Mouse (Mus musculus): ENCODE data around the gene Anks6. TPM values are rescaled to one million over a fixed set of nuclear protein-coding genes. Genes with fewer than 3 reads are reported as not detected.
"Not testable (repeated sequence)": the region's sequence is repeated elsewhere in the genome, so short reads cannot be mapped to it uniquely, and the experiment has no call there.

Gene Anks6
- polyA plus RNA-seq, 1 experiment = 0.71 TPM

DNA sequence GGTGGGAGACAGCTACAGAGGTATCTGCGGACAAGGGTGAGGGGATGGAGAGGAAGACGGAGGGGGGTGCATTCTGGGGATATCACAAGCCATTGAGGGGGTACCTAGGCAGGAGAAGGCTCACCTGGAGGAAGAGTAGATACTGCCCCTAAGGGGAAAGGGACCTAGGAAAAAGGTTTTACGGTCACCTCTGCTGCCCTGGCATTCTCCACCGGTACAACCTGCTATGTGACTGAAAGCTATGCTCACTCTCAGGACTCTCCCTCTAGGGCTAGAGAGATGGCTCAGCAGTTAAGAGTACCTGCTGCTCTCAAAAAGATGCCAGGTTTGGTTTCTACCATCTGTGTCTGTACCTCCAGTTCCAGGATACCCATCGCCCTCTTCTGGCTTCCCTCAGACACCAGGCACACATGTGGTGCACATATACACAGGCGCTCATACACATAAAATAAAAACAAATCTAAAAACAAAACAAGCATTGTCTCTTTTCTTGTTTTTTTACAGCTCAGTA lies 1.6 kb downstream of the Anks6 start:
- TF ChIP-seq MYOG (IDR thresholded peaks at IDR 0.05; ENCODE audit: control insufficient read depth in 1 of 3, insufficient read depth in 1 of 3, insufficient read length in 2 of 3, low read depth in 2 of 3) = no peak
- no peak for TF ChIP-seq MAX (IDR thresholded peaks at IDR 0.05; ENCODE audit: low read depth)
- TF ChIP-seq POLR2A (IDR thresholded peaks at IDR 0.05; ENCODE audit: insufficient read length, low read depth) = no peak
- TF ChIP-seq CEBPB (IDR thresholded peaks at IDR 0.05; ENCODE audit: insufficient read depth, poor library complexity, severe bottlenecking) = no peak
- no peak for TF ChIP-seq MYOD1 (IDR thresholded peaks at IDR 0.05; ENCODE audit: control insufficient read depth in 1 of 3, insufficient read length in 2 of 3, low read depth in 2 of 3)
- no peak for TF ChIP-seq SRF (IDR thresholded peaks at IDR 0.05; ENCODE audit: control insufficient read depth, insufficient read length, low read depth)
- TF ChIP-seq POLR2AphosphoS2 (IDR thresholded peaks at IDR 0.05; ENCODE audit: insufficient read length, low read depth) = no peak
- no peak for TF ChIP-seq REST (IDR thresholded peaks at IDR 0.05; ENCODE audit: insufficient read depth, insufficient read length)
- TF ChIP-seq TCF12 (IDR thresholded peaks at IDR 0.05; ENCODE audit: insufficient read depth, poor library complexity, severe bottlenecking) = no peak
- no peak for TF ChIP-seq E2F4 (IDR thresholded peaks at IDR 0.05; ENCODE audit: insufficient read depth)
- TF ChIP-seq USF1 (IDR thresholded peaks at IDR 0.05; ENCODE audit: low read depth) = no peak
- TF ChIP-seq TCF3 (IDR thresholded peaks at IDR 0.05; ENCODE audit: insufficient read length, low read depth) = no peak
- no peaks in the 10 kb centered on the region for H3K27me3 ChIP-seq (ENCODE audit: control insufficient read depth, insufficient read depth, insufficient read length)
- H3K4me3 ChIP-seq = no peak overlapping the region
- no peaks in the 10 kb centered on the region for H3K36me3 ChIP-seq (ENCODE audit: control insufficient read depth, insufficient read depth)
- no peaks in the 10 kb centered on the region for H3K79me2 ChIP-seq (ENCODE audit: control insufficient read depth, insufficient read depth)
- no peak overlapping the region for H3K4me2 ChIP-seq (ENCODE audit: low read depth)
- H3ac ChIP-seq (ENCODE audit: control insufficient read depth, insufficient read length) = no peak overlapping the region

DNA sequence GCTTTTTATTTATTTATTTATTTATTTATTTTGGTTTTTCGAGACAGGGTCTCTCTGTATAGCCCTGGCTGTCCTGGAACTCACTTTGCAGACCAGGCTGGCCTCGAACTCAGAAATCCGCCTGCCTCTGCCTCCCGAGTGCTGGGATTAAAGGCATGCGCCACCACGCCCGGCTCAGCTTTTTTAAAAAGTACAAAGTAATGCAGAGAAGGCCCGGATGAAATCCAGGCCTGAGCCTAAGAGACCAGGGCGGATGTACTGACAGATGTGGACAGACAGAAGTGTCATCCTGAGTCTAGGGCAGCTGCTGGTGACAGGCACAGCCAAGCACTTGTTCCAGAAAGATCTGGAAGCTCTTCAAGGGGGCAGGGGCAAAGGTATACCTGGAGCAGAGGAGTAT lies 2.1 kb downstream of the Anks6 start:
- not testable (repeated sequence) for H3K4me2 ChIP-seq (ENCODE audit: low read depth); H3K79me2 ChIP-seq (ENCODE audit: control insufficient read depth, insufficient read depth); H3K36me3 ChIP-seq (ENCODE audit: control insufficient read depth, insufficient read depth); H3K27me3 ChIP-seq (ENCODE audit: control insufficient read depth, insufficient read depth, insufficient read length); H3ac ChIP-seq (ENCODE audit: control insufficient read depth, insufficient read length); H3K4me3 ChIP-seq

DNA sequence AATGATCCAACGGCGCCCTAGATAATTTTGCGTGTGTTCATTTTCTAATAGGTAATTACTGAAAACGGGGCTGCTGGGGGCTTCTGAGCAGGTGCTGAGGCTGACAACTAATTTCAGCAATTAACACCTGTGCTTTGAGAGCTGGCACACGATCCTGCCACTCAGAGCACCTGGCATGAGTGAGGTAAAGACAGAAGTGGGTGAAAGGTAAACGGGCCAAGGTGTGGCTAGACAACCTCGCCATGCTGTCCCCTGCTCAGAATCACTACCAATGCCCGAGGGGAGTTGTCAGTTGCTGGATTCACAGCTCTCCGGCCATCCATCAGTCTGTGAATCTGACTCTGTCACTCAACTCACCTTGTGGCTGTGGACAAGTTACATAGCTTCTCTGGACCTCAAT lies 5.3 kb downstream of the Anks6 start:
- Histone ChIP-seq H3K79me2 (ENCODE audit: control insufficient read depth, insufficient read depth) (no peaks in the 10 kb centered on the region), H3ac (ENCODE audit: control insufficient read depth, insufficient read length) (no peak overlapping the region), H3K4me3 (no peak overlapping the region), H3K36me3 (ENCODE audit: control insufficient read depth, insufficient read depth) (no peaks in the 10 kb centered on the region), H3K4me2 (ENCODE audit: low read depth) (no peak overlapping the region), H3K27me3 (ENCODE audit: control insufficient read depth, insufficient read depth, insufficient read length) (no peaks in the 10 kb centered on the region)
- no peak for TF ChIP-seq CEBPB (IDR thresholded peaks at IDR 0.05; ENCODE audit: insufficient read depth, poor library complexity, severe bottlenecking)
- TF ChIP-seq MYOD1 (IDR thresholded peaks at IDR 0.05; ENCODE audit: control insufficient read depth in 1 of 3, insufficient read length in 2 of 3, low read depth in 2 of 3) = no peak
- no peak for TF ChIP-seq TCF3 (IDR thresholded peaks at IDR 0.05; ENCODE audit: insufficient read length, low read depth)
- no peak for TF ChIP-seq MAX (IDR thresholded peaks at IDR 0.05; ENCODE audit: low read depth)

DNA sequence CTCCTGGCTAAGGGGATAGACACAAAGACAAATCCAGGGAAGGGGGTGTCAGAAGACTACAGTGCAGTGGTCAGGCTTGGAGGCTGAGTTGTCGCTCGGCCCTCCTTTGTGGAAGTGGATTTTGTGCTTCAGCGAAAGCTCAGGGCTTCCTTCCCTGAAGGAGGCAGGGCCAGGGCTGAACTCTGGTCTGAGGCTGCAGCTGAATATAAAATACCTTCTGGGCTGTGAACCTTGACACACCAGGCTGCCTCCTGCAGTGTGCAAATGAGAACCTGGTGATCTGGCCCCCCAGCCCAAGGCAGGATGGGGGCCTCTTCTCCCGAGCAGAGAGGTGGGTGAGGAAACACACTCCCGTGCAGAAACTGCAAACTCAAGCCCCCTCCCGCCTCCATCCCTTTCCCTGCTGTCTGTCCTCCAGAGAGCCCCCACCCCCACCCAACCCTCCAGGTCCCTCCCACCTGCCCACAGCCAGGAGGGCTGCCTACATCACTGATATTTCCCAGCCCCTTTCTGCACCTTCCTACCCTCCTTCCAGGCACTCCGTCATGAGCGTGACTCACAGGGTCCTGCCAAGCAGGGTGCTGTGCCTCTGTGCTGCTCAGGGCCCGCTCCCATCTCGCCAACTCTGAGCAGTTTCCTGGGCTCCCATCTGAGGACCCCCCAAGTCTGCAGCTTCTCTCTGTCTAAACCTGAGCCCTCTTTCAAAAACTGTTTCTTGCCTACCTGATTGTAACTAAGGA lies 6.4 kb downstream of the Anks6 start:
- Histone ChIP-seq H3K27me3 (ENCODE audit: control insufficient read depth, insufficient read depth, insufficient read length) (no peaks in the 10 kb centered on the region), H3ac (ENCODE audit: control insufficient read depth, insufficient read length) (no peak overlapping the region), H3K36me3 (ENCODE audit: control insufficient read depth, insufficient read depth) (no peaks in the 10 kb centered on the region), H3K4me2 (ENCODE audit: low read depth) (no peak overlapping the region), H3K4me3 (no peak overlapping the region), H3K79me2 (ENCODE audit: control insufficient read depth, insufficient read depth) (no peaks in the 10 kb centered on the region)
- TF ChIP-seq MAX (IDR thresholded peaks at IDR 0.05; ENCODE audit: low read depth) (no peak), E2F4 (IDR thresholded peaks at IDR 0.05; ENCODE audit: insufficient read depth) (no peak), TCF3 (IDR thresholded peaks at IDR 0.05; ENCODE audit: insufficient read length, low read depth) (no peak), POLR2AphosphoS2 (IDR thresholded peaks at IDR 0.05; ENCODE audit: insufficient read length, low read depth) (no peak), POLR2A (IDR thresholded peaks at IDR 0.05; ENCODE audit: insufficient read length, low read depth) (no peak), MYOD1 (IDR thresholded peaks at IDR 0.05; ENCODE audit: control insufficient read depth in 1 of 3, insufficient read length in 2 of 3, low read depth in 2 of 3) (no peak), REST (IDR thresholded peaks at IDR 0.05; ENCODE audit: insufficient read depth, insufficient read length) (no peak), CEBPB (IDR thresholded peaks at IDR 0.05; ENCODE audit: insufficient read depth, poor library complexity, severe bottlenecking) (no peak), TCF12 (IDR thresholded peaks at IDR 0.05; ENCODE audit: insufficient read depth, poor library complexity, severe bottlenecking) (no peak), SRF (IDR thresholded peaks at IDR 0.05; ENCODE audit: control insufficient read depth, insufficient read length, low read depth) (no peak), MYOG (IDR thresholded peaks at IDR 0.05; ENCODE audit: control insufficient read depth in 1 of 3, insufficient read depth in 1 of 3, insufficient read length in 2 of 3, low read depth in 2 of 3) (no peak)

DNA sequence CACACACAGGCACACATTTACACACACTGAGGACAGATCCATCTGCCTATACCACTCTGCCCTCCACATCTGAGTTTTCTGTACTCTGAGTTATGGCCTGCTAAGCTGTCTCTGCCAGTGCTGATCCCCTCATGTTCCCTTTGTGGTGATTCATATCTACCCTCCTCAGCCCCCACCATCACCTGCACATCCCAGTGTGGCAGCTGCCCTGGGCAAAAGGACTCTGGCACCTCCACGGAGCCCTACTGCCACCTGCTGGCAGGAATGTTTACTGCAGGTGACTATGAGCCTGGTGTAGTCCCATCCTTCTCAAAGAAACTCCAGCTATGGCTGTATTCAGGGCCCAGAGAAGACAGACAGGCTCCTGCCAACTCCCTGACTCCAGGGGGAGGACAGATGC lies 7.1 kb downstream of the Anks6 start:
- no peak overlapping the region for H3ac ChIP-seq (ENCODE audit: control insufficient read depth, insufficient read length)
- no peak for TF ChIP-seq SRF (IDR thresholded peaks at IDR 0.05; ENCODE audit: control insufficient read depth, insufficient read length, low read depth)
- TF ChIP-seq REST (IDR thresholded peaks at IDR 0.05; ENCODE audit: insufficient read depth, insufficient read length) = no peak
- no peak for TF ChIP-seq MYOG (IDR thresholded peaks at IDR 0.05; ENCODE audit: control insufficient read depth in 1 of 3, insufficient read depth in 1 of 3, insufficient read length in 2 of 3, low read depth in 2 of 3)
- TF ChIP-seq MYOD1 (IDR thresholded peaks at IDR 0.05; ENCODE audit: control insufficient read depth in 1 of 3, insufficient read length in 2 of 3, low read depth in 2 of 3) = no peak
- TF ChIP-seq MAX (IDR thresholded peaks at IDR 0.05; ENCODE audit: low read depth) = no peak
- no peak for TF ChIP-seq POLR2AphosphoS2 (IDR thresholded peaks at IDR 0.05; ENCODE audit: insufficient read length, low read depth)
- TF ChIP-seq TCF12 (IDR thresholded peaks at IDR 0.05; ENCODE audit: insufficient read depth, poor library complexity, severe bottlenecking) = no peak
- TF ChIP-seq USF1 (IDR thresholded peaks at IDR 0.05; ENCODE audit: low read depth) = no peak
- no peak for TF ChIP-seq TCF3 (IDR thresholded peaks at IDR 0.05; ENCODE audit: insufficient read length, low read depth)
- TF ChIP-seq E2F4 (IDR thresholded peaks at IDR 0.05; ENCODE audit: insufficient read depth) = no peak
- TF ChIP-seq CEBPB (IDR thresholded peaks at IDR 0.05; ENCODE audit: insufficient read depth, poor library complexity, severe bottlenecking) = no peak
- no peak for TF ChIP-seq POLR2A (IDR thresholded peaks at IDR 0.05; ENCODE audit: insufficient read length, low read depth)
- no peak overlapping the region for H3K4me2 ChIP-seq (ENCODE audit: low read depth)
- no peaks in the 10 kb centered on the region for H3K27me3 ChIP-seq (ENCODE audit: control insufficient read depth, insufficient read depth, insufficient read length)
- no peaks in the 10 kb centered on the region for H3K79me2 ChIP-seq (ENCODE audit: control insufficient read depth, insufficient read depth)
- H3K4me3 ChIP-seq = no peak overlapping the region
- no peaks in the 10 kb centered on the region for H3K36me3 ChIP-seq (ENCODE audit: control insufficient read depth, insufficient read depth)

Measured in myocyte (in vitro differentiated cells).